Mouse (Mus musculus) thymus, postnatal 36 days (tissue): ENCODE data around the gene Pou3f3.

Experiments used
- DNase-seq, 2 experiments: peaks; one replicate each; pipeline ENCODE4 v3.0.0; 2022; ENCODE audit warnings: mixed read lengths in 2 of 2

Pou3f3 gene

GRCm38 (mm10) chr1:42694665-42695577 is 647 bp upstream of the Pou3f3 start:
- DNase-seq: no peak

- DNase-seq: no peak
These were observed 933 bp downstream of the Pou3f3 start for GRCm38 (mm10) chr1:42696371-42697031.

- DNase-seq: no peak
These were observed 1.8 kb downstream of the Pou3f3 start for GRCm38 (mm10) chr1:42697321-42697755.

GRCm38 (mm10) chr1:42697756-42698583 is 2.4 kb downstream of the Pou3f3 start:
- no peak for DNase-seq

GRCm38 (mm10) chr1:42698584-42699333 is 3.2 kb downstream of the Pou3f3 start:
- DNase-seq: no peak

- no peak for DNase-seq
These were observed 3.9 kb downstream of the Pou3f3 start for GRCm38 (mm10) chr1:42699471-42699871.

GRCm38 (mm10) chr1:42700171-42700570 is 4.6 kb downstream of the Pou3f3 start:
- no peak for DNase-seq

GRCm38 (mm10) chr1:42700815-42701214 is 5.2 kb downstream of the Pou3f3 start:
- no peak for DNase-seq

- DNase-seq: no peak
These were observed 6.5 kb downstream of the Pou3f3 start for GRCm38 (mm10) chr1:42701833-42702611.

- DNase-seq: no peak
These were observed 7.4 kb downstream of the Pou3f3 start for GRCm38 (mm10) chr1:42702984-42703383.

- no peak for DNase-seq
These were observed 7.9 kb downstream of the Pou3f3 start for GRCm38 (mm10) chr1:42703424-42703823.

- DNase-seq: no peak
These were observed 8.5 kb downstream of the Pou3f3 start for GRCm38 (mm10) chr1:42703851-42704613.

- no peak for DNase-seq
These were observed 9.6 kb downstream of the Pou3f3 start for GRCm38 (mm10) chr1:42704981-42705810.

GRCm38 (mm10) chr1:42705811-42706160 is 10.2 kb downstream of the Pou3f3 start:
- DNase-seq: no peak

- no peak for DNase-seq
These were observed 11.6 kb downstream of the Pou3f3 start for GRCm38 (mm10) chr1:42707196-42707595.

GRCm38 (mm10) chr1:42707611-42708130 is 12.1 kb downstream of the Pou3f3 start:
- DNase-seq: no peak

- DNase-seq: no peak
These were observed 13.5 kb downstream of the Pou3f3 start for GRCm38 (mm10) chr1:42709024-42709423.

GRCm38 (mm10) chr1:42709431-42710160 is 14.0 kb downstream of the Pou3f3 start:
- DNase-seq: no peak

- DNase-seq: no peak
These were observed 14.7 kb downstream of the Pou3f3 start for GRCm38 (mm10) chr1:42710234-42710633.
